Mouse (Mus musculus): ENCODE measurements around the gene Nup107.

DNA sequence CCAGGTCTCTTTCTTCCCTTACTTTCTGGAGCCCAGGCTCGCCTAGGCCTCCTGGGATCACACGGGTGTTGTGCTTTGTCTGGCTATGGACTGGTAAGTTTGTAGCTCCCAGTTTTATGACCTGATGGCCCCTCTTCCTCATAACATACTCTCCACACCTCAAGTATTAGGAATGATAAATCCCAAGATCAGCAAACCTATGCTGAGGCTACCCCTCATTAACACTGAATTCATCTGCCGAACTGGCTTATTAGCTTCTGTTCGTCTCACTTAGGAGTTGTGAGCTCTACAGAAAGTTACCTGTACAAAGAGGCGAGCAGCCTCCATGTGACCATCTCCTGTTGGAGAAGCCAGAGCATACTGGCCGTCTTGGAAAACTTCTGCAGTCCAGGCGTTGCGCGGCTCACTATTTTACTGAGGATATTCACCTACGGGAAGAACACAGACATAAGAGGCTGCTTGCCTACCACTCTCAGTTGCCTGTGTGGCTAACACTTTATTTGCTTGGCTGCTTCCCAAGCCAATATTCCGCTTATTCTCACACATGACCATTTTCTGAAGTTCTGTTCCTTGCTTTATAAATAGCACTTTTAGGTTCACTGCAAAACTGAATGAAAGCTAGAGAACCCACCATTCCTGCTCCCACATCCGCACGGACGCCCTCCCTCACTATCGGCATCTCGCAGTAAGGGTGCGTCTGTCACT is 11.3 kb downstream of the Nup107 start:
- TF ChIP-seq POLR2A (IDR thresholded peaks at IDR 0.05; ENCODE audit: insufficient read depth, low read depth, low read length) (no peak), CTCF (IDR thresholded peaks at IDR 0.05; ENCODE audit: insufficient read depth, low read depth, low read length) (no peak)

Measured in olfactory bulb, adult 2 months (tissue).